Mouse (Mus musculus) urinary bladder, postnatal 14 days (tissue): ENCODE measurements around the gene Zfp39.
A peak's percentile ranks its signal among the peaks of the same experiment; 100 is the strongest.
"Not testable (repeated sequence)": the region's sequence is repeated elsewhere in the genome, so short reads cannot be mapped to it uniquely, and the experiment has no call there.

Experiments
- DNase-seq: peaks from one replicate; pipeline ENCODE4 v3.0.0; 2021; ENCODE audit warnings: low spot score

The Zfp39 gene

DNA sequence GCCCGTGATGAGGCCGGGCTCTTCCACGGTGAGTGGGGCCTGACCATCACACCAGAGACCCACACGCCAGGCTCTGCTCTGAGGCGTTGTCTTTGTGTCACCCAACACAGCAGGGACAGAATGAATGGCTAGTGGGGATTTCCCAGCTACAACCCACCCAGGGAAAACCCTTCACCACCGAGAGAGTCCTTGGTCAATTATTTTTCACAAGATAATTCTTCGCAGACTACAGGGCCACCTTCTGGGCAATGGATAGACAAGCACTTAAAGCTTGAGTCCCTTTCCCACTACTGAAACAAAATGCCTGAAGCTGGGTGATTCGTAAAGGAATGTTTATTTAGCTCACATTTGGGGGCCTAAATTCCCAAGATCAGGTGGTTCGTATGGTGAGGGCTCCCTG lies 18.4 kb upstream of the Zfp39 start:
- no peak for DNase-seq

DNA sequence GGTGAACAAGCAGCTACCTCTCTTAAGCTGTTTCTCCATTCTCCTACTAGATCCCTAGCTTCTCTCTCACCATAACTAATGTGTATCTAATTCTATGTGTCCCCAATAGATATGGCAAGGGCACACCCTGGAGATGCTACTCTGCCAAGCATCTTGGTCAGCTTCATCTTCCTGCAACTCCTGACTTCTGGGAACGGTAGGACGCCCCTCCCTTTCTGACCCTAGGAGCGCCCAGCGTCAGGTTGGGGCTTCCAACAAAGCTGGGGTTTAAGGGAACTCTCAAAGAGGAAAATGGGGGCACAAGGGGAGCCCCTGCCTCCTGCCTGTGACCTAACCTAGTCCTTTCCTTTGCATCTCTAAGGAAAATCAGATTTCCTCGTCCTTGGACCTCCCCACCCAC lies 14.7 kb upstream of the Zfp39 start:
- no peak for DNase-seq

DNA sequence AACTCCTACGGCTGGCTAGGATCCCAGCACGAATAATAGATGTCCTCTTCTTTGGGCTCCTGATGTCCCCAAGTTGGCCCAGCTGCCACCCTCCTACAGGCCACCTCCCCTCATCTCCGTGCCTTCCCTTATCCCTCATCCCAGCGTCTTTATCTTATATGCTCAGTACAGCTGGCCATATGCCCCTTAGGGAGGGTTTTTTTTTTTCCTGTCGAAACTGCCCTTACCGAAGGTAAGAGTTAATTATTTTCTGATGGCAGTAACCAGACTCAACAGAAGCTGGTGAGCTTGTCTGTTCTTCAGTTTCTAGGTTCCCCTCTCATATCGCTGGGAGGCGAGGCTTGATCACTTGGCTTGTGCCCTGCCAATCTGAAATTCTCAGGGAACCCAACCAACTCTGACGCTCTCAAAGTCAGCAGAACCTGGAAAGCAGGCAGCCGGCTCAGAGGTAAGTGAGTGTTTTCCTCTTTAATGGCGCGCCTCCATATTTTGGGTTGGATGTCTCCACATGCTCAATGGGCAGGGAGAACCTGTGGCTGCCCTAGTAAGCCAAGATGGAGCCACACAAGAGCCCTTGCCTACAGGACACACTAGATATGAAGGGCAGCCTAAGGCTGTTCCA lies 13.8 kb upstream of the Zfp39 start, which contains the start of gene Btnl10:
Btnl10 (plus strand) TSS at position 164 of the 622 bp plus-strand sequence.
- no peak for DNase-seq

DNA sequence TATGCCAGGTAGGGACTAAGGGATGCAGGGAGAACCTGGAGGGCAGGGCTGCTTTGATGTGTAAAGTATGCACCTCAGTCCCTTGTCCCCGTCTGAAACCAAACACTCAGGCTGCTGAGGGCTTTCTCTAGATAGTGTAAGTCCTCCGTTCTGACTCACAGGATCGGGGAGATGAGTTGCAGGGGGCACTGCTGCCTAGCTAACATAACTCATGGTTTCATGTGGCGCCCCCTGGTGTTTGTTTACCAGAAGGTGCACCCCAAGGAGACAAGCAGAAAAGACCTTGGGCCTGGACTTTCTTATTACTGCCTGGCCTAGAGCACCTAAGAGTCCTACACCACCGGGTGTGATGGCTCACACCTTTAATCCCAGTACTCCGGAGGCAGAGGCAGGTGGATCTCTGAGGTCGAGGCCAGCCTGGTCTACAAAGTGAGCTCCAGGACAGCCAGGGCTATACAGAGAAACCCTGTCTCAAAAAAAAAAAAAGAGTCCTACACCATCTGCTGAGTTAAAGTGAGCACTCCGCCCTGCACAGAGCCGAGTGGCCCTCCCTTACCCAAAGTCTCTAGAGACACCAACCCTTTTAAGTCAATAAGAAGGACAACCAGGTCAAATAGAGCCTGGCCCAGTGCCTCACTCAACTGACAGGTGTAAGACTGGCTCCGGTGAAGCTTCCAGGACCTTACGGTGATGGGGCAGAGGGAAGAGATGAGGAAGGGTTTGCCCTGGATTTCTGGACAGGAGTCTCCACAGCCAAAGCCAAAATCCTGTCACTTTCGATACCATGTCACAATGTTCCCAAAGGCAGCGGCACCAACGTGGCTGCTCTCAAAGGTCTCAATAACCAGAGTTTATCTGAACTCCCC lies 13.1 kb upstream of the Zfp39 start:
- DNase-seq = peak; percentile 28

DNA sequence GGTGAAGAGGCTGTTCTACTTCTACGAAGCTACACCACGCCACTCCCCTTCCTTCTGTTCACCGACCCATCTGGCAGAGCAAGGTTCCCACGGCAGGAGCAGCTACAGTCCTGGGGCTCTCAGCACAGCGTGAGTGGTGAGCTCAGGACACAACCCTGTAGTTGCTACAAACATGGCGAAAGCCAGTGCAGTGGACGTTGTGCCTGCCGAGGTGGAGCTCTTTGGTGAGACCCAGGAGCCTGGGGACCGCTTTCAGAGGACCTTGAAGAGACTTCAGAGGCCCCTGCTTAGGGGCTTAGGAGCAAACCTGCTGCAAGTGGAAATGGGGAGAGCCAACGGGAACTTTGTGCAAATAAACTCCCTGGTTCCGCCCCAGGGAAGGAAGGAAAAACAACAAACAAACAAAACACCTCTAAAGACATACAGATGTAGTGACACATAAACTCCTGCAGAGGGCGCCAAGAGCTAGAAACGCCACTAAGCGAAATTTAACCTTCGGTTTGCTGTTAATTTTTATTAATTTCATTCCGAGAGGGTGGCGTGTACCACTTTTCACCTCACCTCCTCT lies 10.5 kb upstream of the Zfp39 start:
- DNase-seq = peak; percentile 14

DNA sequence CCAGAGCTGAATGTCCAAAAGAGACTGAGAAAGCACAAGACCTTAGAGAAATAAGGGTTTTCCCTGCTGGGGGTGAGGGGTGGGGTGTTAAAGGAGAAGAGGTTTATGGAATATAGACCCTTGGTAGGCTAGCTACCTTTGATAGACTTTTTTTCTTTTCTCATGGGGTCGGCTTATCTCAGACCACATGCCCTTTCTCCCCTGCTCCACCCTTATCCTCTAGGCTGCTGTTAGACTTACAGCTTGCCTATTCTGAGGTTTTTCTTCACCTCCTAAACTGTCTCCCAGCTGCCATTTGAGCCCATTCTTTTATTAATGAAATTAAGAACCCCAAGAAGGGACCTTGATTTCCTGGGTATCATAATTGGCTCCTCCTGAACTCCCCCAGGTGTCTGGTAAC lies 9.8 kb upstream of the Zfp39 start:
- no peak for DNase-seq

DNA sequence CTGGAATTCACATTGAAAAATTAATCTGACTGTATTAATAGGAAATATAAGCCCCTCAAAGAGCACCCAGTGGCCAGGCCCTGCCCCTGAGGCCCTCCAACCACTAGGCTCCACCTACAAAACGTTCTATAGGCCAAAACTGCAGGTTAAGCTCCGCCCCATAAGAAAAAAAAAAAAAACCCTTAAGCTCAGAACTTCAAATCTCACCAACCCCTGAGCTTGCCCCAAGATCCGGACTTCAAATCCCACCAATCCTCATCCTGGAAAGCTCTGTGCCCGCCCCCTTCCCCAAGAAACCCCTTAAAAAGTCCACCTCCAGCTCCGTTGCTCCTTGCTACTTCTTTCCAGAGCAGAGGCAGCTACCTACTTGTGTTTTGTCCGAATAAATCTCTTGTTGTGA lies 813 bp upstream of the Zfp39 start:
- DNase-seq = no peak

DNA sequence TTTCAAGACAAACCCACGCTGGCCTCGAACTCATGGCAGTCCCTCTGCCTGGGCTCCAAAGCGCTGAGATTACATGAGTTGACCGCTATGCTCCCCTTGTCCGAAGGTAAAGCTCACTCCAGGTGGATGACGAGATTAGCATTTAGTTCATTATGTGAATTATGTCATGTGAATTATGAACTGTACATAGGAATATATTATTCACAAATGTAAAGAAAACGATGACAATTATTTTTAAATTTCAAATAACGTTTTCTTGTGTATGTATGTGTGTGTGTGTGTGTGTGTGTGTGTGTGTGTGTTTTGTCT lies 339 bp upstream of the Zfp39 start:
- DNase-seq = no peak

DNA sequence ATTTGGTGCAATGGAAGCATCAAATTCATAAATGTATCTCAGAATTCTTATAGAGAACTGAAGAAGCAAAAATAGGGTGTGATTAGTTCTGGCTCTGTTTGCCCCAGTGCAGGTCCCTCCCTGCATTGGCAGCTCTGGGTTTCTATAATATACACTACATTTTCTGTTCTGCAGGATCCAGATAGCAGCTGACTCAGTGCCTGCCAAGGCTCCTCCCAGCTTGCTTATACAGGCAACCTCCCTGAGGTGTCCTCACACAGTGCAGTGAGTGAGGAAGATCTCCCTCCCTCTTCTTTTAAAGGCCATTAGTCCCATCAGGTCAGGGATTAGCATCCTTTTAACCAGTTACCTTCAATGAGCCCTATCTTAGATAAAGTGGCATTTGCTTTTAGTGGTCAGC lies 2.9 kb downstream of the Zfp39 start:
- no peak for DNase-seq

DNA sequence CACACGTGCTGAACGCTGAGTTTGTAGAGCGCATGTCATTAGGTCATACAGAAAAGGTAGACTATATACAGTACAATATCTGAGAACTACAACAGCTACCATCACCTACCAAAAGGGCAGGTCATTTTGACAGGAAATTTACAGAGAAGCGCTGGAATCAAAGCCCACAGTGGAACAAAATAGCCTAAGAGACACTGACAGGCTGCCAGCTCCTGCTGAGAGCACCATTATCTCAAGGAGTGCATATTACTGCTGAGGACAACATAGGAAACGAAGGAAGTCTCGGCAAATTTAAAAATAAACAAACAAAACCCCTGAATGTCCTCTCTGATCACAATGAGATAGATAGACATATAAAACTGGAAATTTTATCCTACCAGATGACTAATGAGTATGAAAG lies 6.5 kb downstream of the Zfp39 start:
- no peak for DNase-seq

DNA sequence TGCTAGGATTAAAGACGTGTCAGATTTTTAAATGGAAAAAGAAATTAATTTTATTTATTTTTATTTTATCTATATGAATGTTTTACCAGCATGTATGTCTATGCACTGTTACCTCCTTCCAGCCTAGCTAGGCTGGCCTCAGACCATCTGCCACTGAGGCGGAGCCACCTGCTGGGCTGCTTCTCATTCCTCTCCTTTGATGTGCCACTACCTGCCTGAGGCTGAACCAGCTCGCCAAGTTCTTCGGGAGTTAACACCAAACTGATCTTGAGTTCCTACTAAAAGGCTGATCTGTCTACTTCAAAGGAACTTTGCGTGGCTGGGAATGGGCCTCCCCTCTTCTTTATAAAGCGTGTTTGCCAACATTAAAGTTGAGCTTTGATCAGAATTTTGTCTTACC lies 9.6 kb downstream of the Zfp39 start:
- peak; percentile 63 for DNase-seq

DNA sequence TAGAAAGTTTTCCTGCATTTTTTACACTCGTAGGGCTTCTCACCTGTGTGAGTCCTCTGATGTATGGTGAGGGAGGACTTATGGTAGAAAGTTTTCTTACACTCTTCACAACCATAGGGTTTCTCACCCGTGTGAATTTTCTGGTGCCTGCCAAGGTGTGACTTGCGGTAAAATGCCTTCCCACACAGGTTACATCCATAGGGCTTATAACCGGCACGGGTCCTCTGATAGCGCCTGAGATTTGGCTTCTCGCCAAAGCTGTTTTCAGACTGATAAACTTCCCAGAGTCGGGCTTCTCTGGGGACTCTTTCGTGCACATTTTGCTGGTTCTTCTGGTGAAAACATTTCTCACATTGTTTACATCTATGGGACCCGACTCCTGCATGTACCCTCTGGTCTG lies 13.5 kb downstream of the Zfp39 start:
- no peak for DNase-seq

DNA sequence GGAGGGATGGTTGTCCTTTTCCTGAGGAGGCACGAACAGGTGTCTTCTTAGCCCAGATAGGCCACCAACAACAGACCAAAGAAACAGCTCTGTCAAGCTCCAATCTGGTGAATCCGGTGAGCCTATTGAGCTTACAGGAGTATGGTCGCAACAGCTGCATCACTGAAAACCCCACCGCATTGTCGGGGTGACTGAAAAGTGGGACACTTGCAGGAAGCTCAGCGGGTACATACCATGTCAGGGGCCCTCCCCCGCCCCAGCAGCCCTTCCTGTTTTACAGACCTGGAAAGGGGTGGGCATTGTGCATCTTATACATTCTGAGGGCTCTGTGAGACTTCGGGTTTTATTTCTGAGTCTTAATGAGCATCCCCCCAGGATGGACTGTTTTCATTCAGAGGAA lies 20.3 kb downstream of the Zfp39 start:
- no peak for DNase-seq

DNA sequence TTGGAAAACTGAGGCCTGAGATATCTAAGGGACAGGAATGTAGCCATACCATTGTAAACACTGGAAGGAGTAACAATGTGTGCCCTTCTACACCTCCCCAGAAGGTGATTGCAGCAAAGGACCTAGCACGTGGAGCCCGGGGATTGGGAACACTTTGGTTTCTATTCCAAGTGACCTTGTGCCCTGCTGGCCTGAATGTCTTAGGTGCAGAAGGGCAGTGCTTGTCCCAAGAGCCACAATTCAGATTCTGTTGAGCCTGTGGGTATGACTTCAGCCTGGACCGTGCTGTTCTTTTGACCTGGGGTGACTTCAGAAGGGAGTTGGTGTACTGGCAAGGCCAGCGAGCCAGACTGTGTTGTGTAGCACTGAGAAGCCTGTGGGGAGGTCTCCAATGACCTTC lies 33.1 kb downstream of the Zfp39 start:
- DNase-seq = no peak

DNA sequence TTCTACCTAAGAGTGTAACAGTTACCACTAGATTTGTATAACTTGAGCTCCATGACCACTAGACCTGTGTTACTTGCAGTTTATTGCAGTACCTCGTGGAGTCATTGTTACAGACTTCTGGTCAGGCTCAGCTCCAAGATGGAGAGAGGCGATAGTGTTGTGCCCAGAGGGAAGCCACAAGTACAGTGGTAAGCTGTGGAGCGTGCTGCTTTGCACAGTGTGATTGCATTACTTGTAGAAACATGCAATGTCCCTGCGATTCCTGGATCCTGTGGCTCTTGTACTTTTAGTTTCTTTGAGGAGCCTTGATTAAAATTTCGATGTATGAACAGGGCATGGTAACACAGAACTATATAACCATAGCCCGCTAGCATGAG lies 36.1 kb downstream of the Zfp39 start:
- DNase-seq = peak; percentile 22

DNA sequence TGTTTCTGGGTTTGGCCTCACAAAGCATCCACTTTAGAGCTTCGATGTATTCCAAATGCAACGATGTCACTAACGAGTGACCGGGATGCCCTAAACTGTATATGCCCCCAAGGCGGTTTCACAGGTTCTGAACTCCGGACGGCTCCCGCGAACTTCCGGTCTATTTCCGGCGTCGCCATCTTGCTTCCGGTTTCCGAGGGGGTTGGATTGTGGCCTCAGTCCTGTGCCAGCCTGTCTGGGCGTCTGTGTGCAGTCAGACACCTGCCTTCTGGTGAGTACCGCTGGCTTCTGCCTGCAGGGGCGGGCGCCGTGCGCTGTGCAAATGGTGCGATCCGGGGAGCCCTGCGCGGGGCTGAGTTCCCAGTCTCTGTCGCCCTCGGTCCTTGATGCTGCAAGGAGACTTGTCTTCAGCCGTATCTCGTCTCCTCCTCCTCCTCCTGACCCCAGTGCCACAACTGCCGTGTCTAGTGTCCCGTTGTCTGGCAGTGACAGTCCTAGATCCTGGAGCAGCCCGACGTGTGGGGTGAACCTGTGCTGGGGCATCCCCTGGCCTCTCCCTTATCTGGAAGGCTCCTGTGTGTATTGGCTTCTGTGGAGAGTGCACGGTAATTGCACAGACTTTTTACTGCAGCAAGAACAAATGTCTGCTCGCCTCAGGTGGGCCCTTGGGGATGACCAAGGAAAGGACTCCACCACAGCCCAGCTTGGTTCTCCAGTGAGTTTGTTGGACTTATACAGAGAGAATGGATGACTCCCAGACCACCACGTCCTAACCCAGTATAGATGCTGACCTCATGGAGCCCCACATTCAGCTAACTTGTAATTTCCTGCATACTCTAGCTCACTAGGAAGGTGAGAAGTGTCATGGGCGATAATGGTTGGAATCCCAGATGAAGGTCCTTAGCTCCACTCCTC lies 36.7 kb downstream of the Zfp39 start, which contains the start of gene 2810021J22Rik:
2810021J22Rik (plus strand) TSS at position 178 of the 915 bp plus-strand sequence.
- DNase-seq = peak; percentile 84

DNA sequence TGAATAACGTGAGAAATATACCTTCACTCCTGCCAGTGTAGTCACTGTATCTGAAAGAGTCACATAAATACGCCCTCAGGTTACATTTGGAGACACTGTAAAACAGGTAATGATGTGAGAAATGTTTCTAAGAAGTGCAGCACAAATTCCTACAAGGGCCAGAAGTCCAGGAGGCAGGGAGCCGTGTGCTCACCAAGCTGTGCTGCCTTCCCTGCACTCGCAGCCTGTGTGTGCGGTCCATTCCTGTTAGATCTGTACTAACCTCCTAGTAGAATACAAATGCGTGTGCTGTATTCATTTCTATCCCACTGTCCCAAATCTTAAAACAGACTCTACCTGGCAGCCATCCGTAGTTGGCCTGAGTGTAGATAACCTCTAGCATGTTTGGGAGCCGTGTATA lies 43.3 kb downstream of the Zfp39 start:
- no peak for DNase-seq

DNA sequence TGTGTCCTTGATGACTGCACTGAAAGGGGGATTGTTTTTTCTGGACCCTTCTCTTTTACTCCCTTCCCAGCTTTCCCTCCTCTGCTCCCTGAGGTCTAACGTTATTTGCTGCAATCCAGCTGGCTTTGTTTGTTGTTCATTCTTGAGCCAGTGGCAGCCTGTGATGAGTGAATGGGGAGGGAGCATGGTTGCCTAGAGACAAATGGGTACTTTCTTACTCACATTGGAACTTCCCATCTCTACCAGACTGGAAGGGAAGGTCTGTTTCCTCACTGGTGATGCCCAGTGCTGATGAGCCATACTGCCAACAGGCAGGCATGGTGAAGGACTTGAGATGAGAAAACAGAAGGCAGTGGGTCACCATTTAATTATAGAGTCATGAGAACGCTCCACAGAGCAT lies 54.3 kb downstream of the Zfp39 start:
- DNase-seq = no peak

DNA sequence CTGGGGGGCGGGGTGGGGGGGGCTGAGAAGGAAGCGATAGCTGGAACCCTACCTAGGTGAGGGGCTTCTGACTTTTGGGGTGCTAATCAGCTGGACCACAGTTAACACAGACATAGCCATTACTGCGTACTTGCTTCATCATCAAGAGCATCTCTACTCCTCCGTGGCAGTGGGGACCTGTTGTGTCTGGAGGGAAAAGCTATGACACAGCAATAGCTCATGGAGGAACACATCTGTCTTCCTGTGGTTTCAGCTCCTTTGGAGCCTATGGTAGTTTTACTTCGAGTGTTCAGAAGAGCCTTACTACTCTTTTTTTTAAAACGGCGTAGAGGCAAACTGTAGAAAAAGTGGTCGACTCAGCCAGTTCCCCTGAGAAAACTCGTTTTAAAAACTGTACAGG lies 56.4 kb downstream of the Zfp39 start:
- no peak for DNase-seq

DNA sequence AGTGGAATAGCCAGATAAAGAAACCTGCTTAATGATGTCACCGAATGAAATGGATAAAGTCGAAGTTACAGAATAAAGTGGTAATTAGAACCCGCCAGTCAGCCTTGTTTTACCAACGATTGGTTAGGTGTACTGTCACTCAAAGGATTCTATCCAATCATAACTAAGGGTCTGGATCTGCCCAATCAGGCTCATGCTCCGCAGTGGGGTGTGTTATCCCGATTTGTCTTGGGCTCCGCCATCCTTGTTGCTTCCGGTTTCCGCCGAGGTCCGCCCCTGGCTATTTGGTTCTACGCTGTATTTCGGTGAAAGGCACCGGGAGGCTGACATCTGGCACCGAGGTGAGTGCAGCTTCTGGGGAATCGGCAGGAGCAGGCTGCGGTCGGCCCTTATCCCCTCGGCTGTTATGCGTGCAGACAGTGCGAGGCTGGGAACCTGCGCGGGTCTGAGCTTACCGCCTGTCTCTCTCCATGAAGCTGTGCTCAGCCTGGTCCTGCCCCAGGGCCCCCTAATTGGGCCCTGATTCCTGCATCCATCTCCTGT lies 57.0 kb downstream of the Zfp39 start, which contains the start of gene Gm12258:
Gm12258 (plus strand) TSS at position 240 of the 543 bp plus-strand sequence.
- DNase-seq = peak; percentile 84

DNA sequence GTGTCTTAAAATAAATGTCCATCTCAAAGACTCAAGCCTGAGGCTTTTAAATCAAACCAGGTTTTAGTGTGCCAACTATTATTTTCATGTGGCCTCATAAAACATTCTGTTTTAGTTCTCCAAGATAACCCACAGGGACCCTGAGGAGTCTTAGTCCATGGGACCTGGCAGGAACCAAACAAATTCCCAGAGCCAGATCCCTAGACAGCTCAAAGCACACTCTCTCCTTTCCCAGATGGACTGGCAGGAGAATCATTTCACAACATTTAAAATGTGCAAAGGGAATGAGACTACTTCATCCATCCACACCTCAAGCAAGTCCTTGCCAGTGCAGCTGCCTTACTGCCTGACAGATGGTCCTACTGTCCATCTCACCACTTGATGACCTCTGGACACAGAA lies 65.1 kb downstream of the Zfp39 start, which contains the start of gene Olfr311:
Olfr311 (plus strand) TSS at position 301 of the 400 bp plus-strand sequence.
- DNase-seq = not testable (repeated sequence)
